Mouse (Mus musculus): Measurements from ENCODE around the gene Obp2b.

The Obp2b gene

GRCm38 (mm10) chr2:25779076-25779475, 42.3 kb downstream of the Obp2b start:
- DNase-seq = no peak

- no peak for DNase-seq
Measured at GRCm38 (mm10) chr2:25780921-25781320, 44.1 kb downstream of the Obp2b start.

- no peak for DNase-seq
Measured at GRCm38 (mm10) chr2:25781957-25782356, 45.1 kb downstream of the Obp2b start, which contains the start of gene Gm13539. Gene Gm13539, plus strand, starts transcription at chr2:25782257.

- DNase-seq = no peak
Measured at GRCm38 (mm10) chr2:25785573-25786322, 48.9 kb downstream of the Obp2b start.

GRCm38 (mm10) chr2:25789092-25789491, 52.3 kb downstream of the Obp2b start:
- DNase-seq = no peak
